Mouse (Mus musculus): ENCODE data around the gene Ccdc173. TPM values are rescaled to one million over a fixed set of nuclear protein-coding genes. Genes with fewer than 3 reads are reported as not detected.

Ccdc173 gene
- 1.4 and 3.3 TPM in 2 replicates for polyA plus RNA-seq (2015; fragmentation: Nextera tagmentation; extraction: Ambion mirVana)

GRCm38 (mm10) chr2:69789429-69790069, at the start of gene Ccdc173, which contains the start of gene Phospho2:
Gene Ccdc173 (minus strand): TSS chr2:69789575.
Gene Phospho2 (plus strand): TSS chr2:69789623.
- Histone ChIP-seq H3K27me3 (ENCODE audit: insufficient read depth, low read length) (no peaks in the 10 kb centered on the region), H3K9me3 (ENCODE audit: low read length) (no peaks in the 10 kb centered on the region), H3K27ac (ENCODE audit: low read length) (peak within 1 kb of the TSS; percentile 88), H3K4me1 (ENCODE audit: insufficient read depth, low read length) (peaks cover 10% of the 10 kb centered on the region), H3K36me3 (ENCODE audit: insufficient read depth, low read length) (peaks cover 18% of the 10 kb centered on the region), H3K9ac (replicated peaks; ENCODE audit: low read length) (peak within 1 kb of the TSS; percentile 86), H3K4me2 (replicated peaks; ENCODE audit: low read depth, low read length) (peak within 1 kb of the TSS; percentile 90), H3K4me3 (ENCODE audit: low read length) (peak within 1 kb of the TSS; percentile 87)
- under 1% methylated on average over 48 of the region's 48 CpGs for WGBS
- peak; percentile 97 for ATAC-seq (ENCODE audit: low FRiP score, low TSS enrichment)

GRCm38 (mm10) chr2:69838707-69839106, 49.3 kb upstream of the Ccdc173 start:
- Histone ChIP-seq H3K27me3 (ENCODE audit: insufficient read depth, low read length) (no peaks in the 10 kb centered on the region), H3K4me3 (ENCODE audit: low read length) (no peak overlapping the region), H3K9me3 (ENCODE audit: low read length) (no peaks in the 10 kb centered on the region), H3K4me2 (replicated peaks; ENCODE audit: low read depth, low read length) (no peak overlapping the region), H3K4me1 (ENCODE audit: insufficient read depth, low read length) (no peaks in the 10 kb centered on the region), H3K27ac (ENCODE audit: low read length) (no peak overlapping the region), H3K9ac (replicated peaks; ENCODE audit: low read length) (no peak overlapping the region), H3K36me3 (ENCODE audit: insufficient read depth, low read length) (peaks cover 16% of the 10 kb centered on the region)
- no peak for ATAC-seq (ENCODE audit: low FRiP score, low TSS enrichment)

- Histone ChIP-seq H3K27me3 (ENCODE audit: insufficient read depth, low read length) (no peaks in the 10 kb centered on the region), H3K4me2 (replicated peaks; ENCODE audit: low read depth, low read length) (no peak overlapping the region), H3K4me3 (ENCODE audit: low read length) (no peak overlapping the region), H3K27ac (ENCODE audit: low read length) (no peak overlapping the region), H3K9ac (replicated peaks; ENCODE audit: low read length) (no peak overlapping the region), H3K9me3 (ENCODE audit: low read length) (no peaks in the 10 kb centered on the region), H3K4me1 (ENCODE audit: insufficient read depth, low read length) (no peaks in the 10 kb centered on the region), H3K36me3 (ENCODE audit: insufficient read depth, low read length) (peaks cover 23% of the 10 kb centered on the region)
- WGBS: 41% methylated on average over 3 of the region's 3 CpGs
- no peak for ATAC-seq (ENCODE audit: low FRiP score, low TSS enrichment)
Observed at GRCm38 (mm10) chr2:69837996-69838395, 48.6 kb upstream of the Ccdc173 start.

GRCm38 (mm10) chr2:69837244-69837967, 48.0 kb upstream of the Ccdc173 start:
- peaks cover 24% of the 10 kb centered on the region for H3K36me3 ChIP-seq (ENCODE audit: insufficient read depth, low read length)
- H3K4me2 ChIP-seq (replicated peaks; ENCODE audit: low read depth, low read length): no peak overlapping the region
- no peaks in the 10 kb centered on the region for H3K9me3 ChIP-seq (ENCODE audit: low read length)
- H3K27ac ChIP-seq (ENCODE audit: low read length): no peak overlapping the region
- H3K4me1 ChIP-seq (ENCODE audit: insufficient read depth, low read length): no peaks in the 10 kb centered on the region
- H3K4me3 ChIP-seq (ENCODE audit: low read length): no peak overlapping the region
- no peaks in the 10 kb centered on the region for H3K27me3 ChIP-seq (ENCODE audit: insufficient read depth, low read length)
- no peak for ATAC-seq (ENCODE audit: low FRiP score, low TSS enrichment)
- H3K9ac ChIP-seq (replicated peaks; ENCODE audit: low read length): no peak overlapping the region
- 93% methylated on average over 7 of the region's 7 CpGs for WGBS

GRCm38 (mm10) chr2:69830116-69830515, 40.7 kb upstream of the Ccdc173 start:
- Histone ChIP-seq H3K27ac (ENCODE audit: low read length) (no peak overlapping the region), H3K4me2 (replicated peaks; ENCODE audit: low read depth, low read length) (no peak overlapping the region), H3K36me3 (ENCODE audit: insufficient read depth, low read length) (peaks cover 46% of the 10 kb centered on the region), H3K9me3 (ENCODE audit: low read length) (no peaks in the 10 kb centered on the region), H3K4me3 (ENCODE audit: low read length) (no peak overlapping the region), H3K27me3 (ENCODE audit: insufficient read depth, low read length) (no peaks in the 10 kb centered on the region), H3K4me1 (ENCODE audit: insufficient read depth, low read length) (peaks cover 6% of the 10 kb centered on the region; the same call in 1 of the 2 replicates), H3K9ac (replicated peaks; ENCODE audit: low read length) (no peak overlapping the region)
- WGBS: 90% methylated on average over 8 of the region's 8 CpGs
- no peak for ATAC-seq (ENCODE audit: low FRiP score, low TSS enrichment)

GRCm38 (mm10) chr2:69829680-69830079, 40.3 kb upstream of the Ccdc173 start:
- 90% methylated on average over 2 of the region's 2 CpGs for WGBS
- Histone ChIP-seq H3K4me2 (replicated peaks; ENCODE audit: low read depth, low read length) (no peak overlapping the region), H3K27me3 (ENCODE audit: insufficient read depth, low read length) (no peaks in the 10 kb centered on the region), H3K4me1 (ENCODE audit: insufficient read depth, low read length) (peaks cover 6% of the 10 kb centered on the region; the same call in 1 of the 2 replicates), H3K27ac (ENCODE audit: low read length) (no peak overlapping the region), H3K36me3 (ENCODE audit: insufficient read depth, low read length) (peaks cover 44% of the 10 kb centered on the region), H3K4me3 (ENCODE audit: low read length) (no peak overlapping the region), H3K9me3 (ENCODE audit: low read length) (no peaks in the 10 kb centered on the region), H3K9ac (replicated peaks; ENCODE audit: low read length) (no peak overlapping the region)
- no peak for ATAC-seq (ENCODE audit: low FRiP score, low TSS enrichment)

GRCm38 (mm10) chr2:69828031-69828430, 38.7 kb upstream of the Ccdc173 start:
- Histone ChIP-seq H3K4me1 (ENCODE audit: insufficient read depth, low read length) (peaks cover 16% of the 10 kb centered on the region; the same call in 1 of the 2 replicates), H3K36me3 (ENCODE audit: insufficient read depth, low read length) (peaks cover 34% of the 10 kb centered on the region; the same call in 1 of the 2 replicates), H3K27ac (ENCODE audit: low read length) (no peak overlapping the region), H3K4me3 (ENCODE audit: low read length) (no peak overlapping the region), H3K9ac (replicated peaks; ENCODE audit: low read length) (no peak overlapping the region), H3K4me2 (replicated peaks; ENCODE audit: low read depth, low read length) (no peak overlapping the region), H3K27me3 (ENCODE audit: insufficient read depth, low read length) (no peaks in the 10 kb centered on the region), H3K9me3 (ENCODE audit: low read length) (no peaks in the 10 kb centered on the region)
- WGBS: 28% methylated on average over 7 of the region's 7 CpGs
- ATAC-seq (ENCODE audit: low FRiP score, low TSS enrichment): no peak

- Histone ChIP-seq H3K36me3 (ENCODE audit: insufficient read depth, low read length) (peaks cover 30% of the 10 kb centered on the region; the same call in 1 of the 2 replicates), H3K27me3 (ENCODE audit: insufficient read depth, low read length) (no peaks in the 10 kb centered on the region), H3K4me3 (ENCODE audit: low read length) (no peak overlapping the region), H3K9me3 (ENCODE audit: low read length) (no peaks in the 10 kb centered on the region), H3K27ac (ENCODE audit: low read length) (no peak overlapping the region), H3K4me2 (replicated peaks; ENCODE audit: low read depth, low read length) (no peak overlapping the region), H3K9ac (replicated peaks; ENCODE audit: low read length) (0 out of 2 replicates have a peak overlapping the region, but pooled peaks have one; percentile 16), H3K4me1 (ENCODE audit: insufficient read depth, low read length) (peaks cover 22% of the 10 kb centered on the region; the same call in 1 of the 2 replicates)
- no peak for ATAC-seq (ENCODE audit: low FRiP score, low TSS enrichment)
- 49% methylated on average over 2 of the region's 2 CpGs for WGBS
Observed at GRCm38 (mm10) chr2:69826380-69826779, 37.0 kb upstream of the Ccdc173 start.

- H3K27me3 ChIP-seq (ENCODE audit: insufficient read depth, low read length): no peaks in the 10 kb centered on the region
- no peak overlapping the region for H3K4me3 ChIP-seq (ENCODE audit: low read length)
- peaks cover 22% of the 10 kb centered on the region; the same call in 1 of the 2 replicates for H3K4me1 ChIP-seq (ENCODE audit: insufficient read depth, low read length)
- H3K36me3 ChIP-seq (ENCODE audit: insufficient read depth, low read length): peaks cover 26% of the 10 kb centered on the region; the same call in 1 of the 2 replicates
- no peak overlapping the region for H3K9ac ChIP-seq (replicated peaks; ENCODE audit: low read length)
- H3K9me3 ChIP-seq (ENCODE audit: low read length): no peaks in the 10 kb centered on the region
- 86% methylated on average over 10 of the region's 10 CpGs for WGBS
- H3K4me2 ChIP-seq (replicated peaks; ENCODE audit: low read depth, low read length): no peak overlapping the region
- no peak overlapping the region for H3K27ac ChIP-seq (ENCODE audit: low read length)
- no peak for ATAC-seq (ENCODE audit: low FRiP score, low TSS enrichment)
Observed at GRCm38 (mm10) chr2:69825898-69826297, 36.5 kb upstream of the Ccdc173 start.
